Mouse (Mus musculus): ENCODE data around the gene Ghsr. TPM values are rescaled to one million over a fixed set of nuclear protein-coding genes. Genes with fewer than 3 reads are reported as not detected.

Gene Ghsr
- polyA plus RNA-seq, 1 experiment from 2014 or later: 1.0 TPM

GRCm38 (mm10) chr3:27421980-27422379, 50.8 kb downstream of the Ghsr start:
- Histone ChIP-seq H3K27ac (ENCODE audit: low read depth, low read length) (no peak overlapping the region), H3K36me3 (ENCODE audit: control insufficient read depth, insufficient read depth, low read length) (no peaks in the 10 kb centered on the region; the same call in 1 of the 2 replicates), H3K4me3 (ENCODE audit: low read depth, low read length) (no peak overlapping the region), H3K27me3 (ENCODE audit: control insufficient read depth, insufficient read depth, low read length) (no peaks in the 10 kb centered on the region), H3K9ac (replicated peaks; ENCODE audit: low read depth, low read length) (no peak overlapping the region), H3K9me3 (ENCODE audit: control insufficient read depth, low read length) (no peaks in the 10 kb centered on the region), H3K4me1 (ENCODE audit: control insufficient read depth, insufficient read depth, low read length) (no peaks in the 10 kb centered on the region), H3K4me2 (ENCODE audit: low read depth, low read length) (no peak overlapping the region)
- WGBS: 67% methylated on average over 12 of the region's 12 CpGs
- no peak for ATAC-seq (ENCODE audit: low read depth)

- Histone ChIP-seq H3K9ac (replicated peaks; ENCODE audit: low read depth, low read length) (no peak overlapping the region), H3K4me3 (ENCODE audit: low read depth, low read length) (no peak overlapping the region), H3K27ac (ENCODE audit: low read depth, low read length) (no peak overlapping the region), H3K9me3 (ENCODE audit: control insufficient read depth, low read length) (no peaks in the 10 kb centered on the region), H3K27me3 (ENCODE audit: control insufficient read depth, insufficient read depth, low read length) (no peaks in the 10 kb centered on the region), H3K4me1 (ENCODE audit: control insufficient read depth, insufficient read depth, low read length) (no peaks in the 10 kb centered on the region), H3K4me2 (ENCODE audit: low read depth, low read length) (no peak overlapping the region), H3K36me3 (ENCODE audit: control insufficient read depth, insufficient read depth, low read length) (no peaks in the 10 kb centered on the region; the same call in 1 of the 2 replicates)
- WGBS: 89% methylated on average over 6 of the region's 6 CpGs
- no peak for ATAC-seq (ENCODE audit: low read depth)
These were observed 51.4 kb downstream of the Ghsr start for GRCm38 (mm10) chr3:27422521-27422920.

- no peak for ATAC-seq (ENCODE audit: low read depth)
- H3K4me1 ChIP-seq (ENCODE audit: control insufficient read depth, insufficient read depth, low read length): no peaks in the 10 kb centered on the region
- no peak overlapping the region for H3K9ac ChIP-seq (replicated peaks; ENCODE audit: low read depth, low read length)
- 88% methylated on average over 11 of the region's 11 CpGs for WGBS
- no peaks in the 10 kb centered on the region for H3K27me3 ChIP-seq (ENCODE audit: control insufficient read depth, insufficient read depth, low read length)
- no peak overlapping the region for H3K4me2 ChIP-seq (ENCODE audit: low read depth, low read length)
- H3K9me3 ChIP-seq (ENCODE audit: control insufficient read depth, low read length): no peaks in the 10 kb centered on the region
- H3K36me3 ChIP-seq (ENCODE audit: control insufficient read depth, insufficient read depth, low read length): no peaks in the 10 kb centered on the region; the same call in 1 of the 2 replicates
- H3K27ac ChIP-seq (ENCODE audit: low read depth, low read length): no peak overlapping the region
- H3K4me3 ChIP-seq (ENCODE audit: low read depth, low read length): no peak overlapping the region
These were observed 53.0 kb downstream of the Ghsr start for GRCm38 (mm10) chr3:27424049-27424667.

GRCm38 (mm10) chr3:27427406-27427805, 56.3 kb downstream of the Ghsr start:
- no peak overlapping the region for H3K9ac ChIP-seq (replicated peaks; ENCODE audit: low read depth, low read length)
- no peaks in the 10 kb centered on the region for H3K9me3 ChIP-seq (ENCODE audit: control insufficient read depth, low read length)
- no peaks in the 10 kb centered on the region; the same call in 1 of the 2 replicates for H3K36me3 ChIP-seq (ENCODE audit: control insufficient read depth, insufficient read depth, low read length)
- no peak overlapping the region for H3K4me3 ChIP-seq (ENCODE audit: low read depth, low read length)
- H3K4me2 ChIP-seq (ENCODE audit: low read depth, low read length): no peak overlapping the region
- no peaks in the 10 kb centered on the region for H3K4me1 ChIP-seq (ENCODE audit: control insufficient read depth, insufficient read depth, low read length)
- ATAC-seq (ENCODE audit: low read depth): no peak
- no peaks in the 10 kb centered on the region for H3K27me3 ChIP-seq (ENCODE audit: control insufficient read depth, insufficient read depth, low read length)
- no peak overlapping the region for H3K27ac ChIP-seq (ENCODE audit: low read depth, low read length)
- WGBS: 92% methylated on average over 6 of the region's 6 CpGs

Other genes starting within 250 kb of the Ghsr start
- 5.1 and 7.0 TPM in 2 replicates for gene Ect2, start 217.5 kb upstream of the Ghsr start, polyA plus RNA-seq (2014; fragmentation: Nextera tagmentation; extraction: Ambion mirVana)
- gene Nceh1, start 188.4 kb upstream of the Ghsr start, polyA plus RNA-seq (2014; fragmentation: Nextera tagmentation; extraction: Ambion mirVana): 10.6 and 14.8 TPM in 2 replicates
- gene Tnfsf10, start 54.3 kb upstream of the Ghsr start, polyA plus RNA-seq (2014; fragmentation: Nextera tagmentation; extraction: Ambion mirVana): 0.05 and 0.07 TPM in 2 replicates